Mouse (Mus musculus): ENCODE measurements around the gene Gpm6b.

Gene Gpm6b

DNA sequence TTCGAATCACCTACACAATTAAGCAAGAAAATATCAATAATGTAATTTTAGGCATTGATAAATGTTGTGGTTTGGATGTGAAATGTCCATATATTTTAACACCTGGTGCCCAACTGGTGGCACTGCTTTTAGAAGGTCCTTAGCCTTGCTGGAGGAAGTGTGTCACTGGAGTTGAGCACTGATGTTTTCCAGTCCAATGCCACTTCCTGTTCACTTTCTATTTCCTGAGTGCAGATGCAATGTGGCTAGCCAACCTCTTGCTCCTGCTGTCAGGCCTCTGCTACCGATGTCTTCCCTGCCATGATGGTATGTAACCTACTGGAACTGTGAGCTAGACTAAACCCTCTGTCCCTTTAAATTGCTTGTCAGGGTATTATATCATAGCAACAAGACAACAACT is 65.6 kb downstream of the Gpm6b start:
- DNase-seq (ENCODE audit: low read depth): no peak

- no peak for DNase-seq (ENCODE audit: low read depth)
Observed at GRCm38 (mm10) chrX:166307437-166308222, 68.9 kb downstream of the Gpm6b start.

DNA sequence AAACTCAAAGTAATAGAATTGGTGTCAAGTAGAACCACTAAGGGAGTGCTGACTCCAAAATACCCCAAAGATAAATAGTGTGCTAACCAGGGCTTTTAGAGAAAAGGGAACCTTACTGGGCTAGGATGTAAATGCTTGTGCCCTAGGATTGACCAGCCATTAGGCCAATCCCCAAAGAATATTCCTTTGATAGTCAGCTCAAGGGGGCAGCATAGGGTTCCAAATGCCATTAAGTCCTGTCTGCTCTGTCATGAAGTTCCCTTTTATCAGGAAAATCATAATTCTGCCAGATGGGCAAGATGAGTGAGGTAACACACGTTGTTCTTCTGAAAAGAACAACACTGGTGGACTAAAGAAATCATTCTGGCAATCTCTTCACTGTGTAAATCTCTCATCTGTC is 70.1 kb downstream of the Gpm6b start:
- no peak for DNase-seq (ENCODE audit: low read depth)

DNA sequence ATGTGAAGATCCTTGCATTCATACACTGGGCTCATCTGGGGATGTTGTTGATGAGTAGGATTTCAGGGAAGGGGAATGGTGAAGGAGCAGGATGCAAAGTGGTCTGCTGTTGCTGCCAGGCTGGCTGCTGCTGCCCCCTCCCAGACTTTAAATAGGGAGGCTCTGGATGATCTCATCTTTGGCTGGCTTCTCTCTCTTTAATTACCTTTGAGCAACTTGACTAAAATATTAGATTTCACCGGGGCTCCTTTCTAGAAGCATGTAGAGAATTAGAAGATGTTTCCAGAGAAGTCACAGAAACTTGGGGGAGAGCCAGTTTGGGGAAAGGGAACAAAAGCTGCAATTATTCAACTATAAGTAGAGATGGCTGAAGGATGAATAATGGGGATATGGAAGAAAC is 76.5 kb downstream of the Gpm6b start:
- DNase-seq (ENCODE audit: low read depth): no peak

GRCm38 (mm10) chrX:166316552-166317375 is 78.1 kb downstream of the Gpm6b start:
- DNase-seq (ENCODE audit: low read depth): peak; percentile 82

DNA sequence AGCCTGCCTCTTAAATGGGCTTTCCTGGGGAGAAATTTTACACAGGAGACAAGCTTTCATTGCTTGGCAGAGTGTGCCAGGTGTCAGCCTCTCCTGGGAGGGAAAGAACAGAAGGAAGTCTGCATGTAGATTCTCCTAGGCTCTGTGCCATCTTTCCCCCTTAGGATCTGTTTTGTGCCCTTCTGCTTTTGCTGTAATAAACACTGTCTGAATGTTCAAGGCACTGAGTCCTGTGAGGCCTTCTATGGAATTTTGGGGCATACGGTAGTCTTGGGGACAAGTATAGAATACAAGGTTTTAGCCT is 78.6 kb downstream of the Gpm6b start:
- DNase-seq (ENCODE audit: low read depth): no peak

DNA sequence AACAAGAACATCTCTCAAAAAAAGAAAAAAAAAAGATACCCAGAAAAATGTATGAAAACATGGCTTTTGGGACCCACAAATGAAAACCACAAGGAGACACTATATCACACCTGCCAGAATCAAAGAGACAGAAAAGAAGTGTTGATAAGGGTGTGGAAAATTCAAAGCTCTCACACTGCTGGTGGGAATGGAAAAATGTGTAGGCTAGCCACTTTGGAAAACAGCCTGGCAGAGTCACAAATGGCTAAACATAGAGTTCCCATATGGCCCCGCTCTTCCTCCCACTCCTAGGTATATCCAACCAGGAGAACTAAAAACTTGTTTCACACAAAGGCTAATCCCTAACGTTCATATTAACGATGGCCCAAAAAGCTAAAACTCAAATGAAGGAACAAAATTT is 84.5 kb downstream of the Gpm6b start:
- no peak for DNase-seq (ENCODE audit: low read depth)

DNA sequence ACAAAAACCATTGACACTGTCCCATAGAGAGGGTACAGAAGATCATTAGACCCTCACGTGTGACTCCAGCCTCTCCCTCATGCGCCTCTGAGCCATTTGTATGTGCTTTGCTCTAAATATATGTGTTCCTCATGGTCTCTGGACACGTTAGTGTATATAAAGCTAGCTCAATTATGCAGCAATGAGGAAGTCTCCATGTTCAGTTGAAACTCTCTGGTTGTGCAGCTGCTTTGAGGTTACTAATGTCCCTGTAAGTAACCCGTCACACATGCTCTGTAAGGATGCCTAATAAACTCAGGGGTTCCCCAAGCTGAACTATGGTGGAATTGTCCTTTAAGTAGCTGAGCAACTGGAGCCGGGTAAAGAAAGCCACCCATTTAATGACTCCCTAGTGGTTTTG is 88.9 kb downstream of the Gpm6b start:
- DNase-seq (ENCODE audit: low read depth): no peak

DNA sequence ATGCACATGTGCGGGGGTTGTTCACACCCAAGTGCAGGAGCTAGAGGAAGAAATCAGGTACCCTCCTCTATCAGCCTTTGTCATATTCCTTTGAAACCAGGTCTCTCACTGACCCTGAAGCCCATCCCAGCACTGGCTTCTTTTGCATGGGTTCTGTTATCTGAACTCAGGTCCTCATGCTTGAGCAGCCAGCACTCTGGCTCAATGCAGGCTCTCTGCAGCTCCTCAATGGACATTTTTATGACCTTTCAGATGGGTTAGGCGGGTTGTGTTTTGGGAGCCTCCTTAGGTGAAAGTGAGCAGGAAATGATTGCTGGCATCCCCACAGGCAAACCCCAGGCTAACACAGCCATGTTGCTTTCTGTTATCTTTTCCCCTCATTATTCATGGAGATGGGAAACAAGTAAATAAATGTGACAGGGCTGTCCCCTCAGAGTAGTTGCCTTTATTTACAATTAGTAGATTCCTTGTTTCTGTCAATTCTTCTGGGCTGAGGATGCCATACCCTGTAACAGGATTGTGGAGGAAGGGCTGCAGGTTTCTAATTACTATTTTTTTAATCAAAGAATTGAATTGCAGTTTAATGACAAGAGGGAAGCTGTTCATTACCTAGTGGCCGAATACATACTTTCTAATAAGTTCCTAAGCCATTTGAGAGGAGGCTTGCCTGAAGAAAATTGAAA is 89.6 kb downstream of the Gpm6b start:
- no peak for DNase-seq (ENCODE audit: low read depth)

GRCm38 (mm10) chrX:166328904-166329451 is 90.3 kb downstream of the Gpm6b start:
- no peak for DNase-seq (ENCODE audit: low read depth)

- DNase-seq (ENCODE audit: low read depth): no peak
Observed at GRCm38 (mm10) chrX:166334516-166335136, 95.9 kb downstream of the Gpm6b start.

- DNase-seq (ENCODE audit: low read depth): no peak
Observed at GRCm38 (mm10) chrX:166338353-166338752, 99.6 kb downstream of the Gpm6b start.

DNA sequence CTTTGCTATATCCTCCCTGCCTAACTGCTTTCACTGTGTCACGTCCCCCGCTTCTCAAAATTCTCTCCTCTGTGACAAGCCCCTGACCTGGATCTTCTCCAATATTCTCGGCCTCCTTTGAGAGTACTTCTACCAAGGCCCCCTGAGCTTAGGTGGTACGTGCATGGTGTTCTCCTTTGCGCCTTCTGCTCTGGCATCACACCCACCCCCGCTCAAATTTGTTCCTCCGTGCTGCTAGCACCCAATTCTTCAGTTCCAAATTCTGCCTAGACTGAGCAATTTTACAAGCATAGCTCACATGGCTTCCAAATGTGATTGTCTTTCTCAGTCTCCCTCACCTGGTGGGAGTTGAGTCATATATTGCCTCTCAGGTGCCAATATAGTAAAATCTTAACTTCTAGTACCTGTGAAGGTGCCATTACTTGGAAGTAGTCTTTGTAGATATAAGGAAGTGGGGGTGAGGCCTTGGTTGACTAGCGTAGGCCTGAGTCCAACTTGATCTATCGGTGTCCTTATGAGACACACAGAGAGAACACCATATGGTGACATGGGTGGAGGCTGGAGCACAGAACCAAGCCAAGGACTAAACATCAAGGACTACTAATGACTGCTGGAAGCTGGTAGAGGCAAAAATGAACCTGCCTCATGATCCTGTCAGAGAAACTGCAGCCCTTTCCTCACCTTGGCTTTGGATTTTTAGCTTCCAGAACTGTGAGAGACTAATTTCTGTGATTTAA is 100.2 kb downstream of the Gpm6b start:
- DNase-seq (ENCODE audit: low read depth): no peak

GRCm38 (mm10) chrX:166339911-166340310 is 101.2 kb downstream of the Gpm6b start:
- no peak for DNase-seq (ENCODE audit: low read depth)

DNA sequence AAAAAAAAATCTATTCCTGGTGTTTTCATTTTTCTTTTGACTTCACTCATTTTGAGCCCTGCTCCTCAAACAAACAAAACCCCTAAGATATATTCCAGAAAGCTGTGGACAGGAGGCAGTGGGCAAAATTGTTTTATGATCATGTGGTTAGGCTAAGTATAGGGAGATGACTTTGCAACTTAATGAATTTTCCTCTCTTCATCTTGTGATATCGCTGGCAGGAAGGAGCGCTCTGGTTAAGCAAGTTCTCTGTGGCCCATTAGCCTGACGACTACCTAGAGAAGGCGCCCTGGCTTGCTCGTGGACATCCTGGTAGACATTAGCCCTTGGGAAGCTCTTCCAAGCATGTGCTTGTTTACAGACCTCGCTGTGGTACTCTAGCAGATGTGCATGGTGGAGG is 103.1 kb downstream of the Gpm6b start:
- DNase-seq (ENCODE audit: low read depth): no peak

DNA sequence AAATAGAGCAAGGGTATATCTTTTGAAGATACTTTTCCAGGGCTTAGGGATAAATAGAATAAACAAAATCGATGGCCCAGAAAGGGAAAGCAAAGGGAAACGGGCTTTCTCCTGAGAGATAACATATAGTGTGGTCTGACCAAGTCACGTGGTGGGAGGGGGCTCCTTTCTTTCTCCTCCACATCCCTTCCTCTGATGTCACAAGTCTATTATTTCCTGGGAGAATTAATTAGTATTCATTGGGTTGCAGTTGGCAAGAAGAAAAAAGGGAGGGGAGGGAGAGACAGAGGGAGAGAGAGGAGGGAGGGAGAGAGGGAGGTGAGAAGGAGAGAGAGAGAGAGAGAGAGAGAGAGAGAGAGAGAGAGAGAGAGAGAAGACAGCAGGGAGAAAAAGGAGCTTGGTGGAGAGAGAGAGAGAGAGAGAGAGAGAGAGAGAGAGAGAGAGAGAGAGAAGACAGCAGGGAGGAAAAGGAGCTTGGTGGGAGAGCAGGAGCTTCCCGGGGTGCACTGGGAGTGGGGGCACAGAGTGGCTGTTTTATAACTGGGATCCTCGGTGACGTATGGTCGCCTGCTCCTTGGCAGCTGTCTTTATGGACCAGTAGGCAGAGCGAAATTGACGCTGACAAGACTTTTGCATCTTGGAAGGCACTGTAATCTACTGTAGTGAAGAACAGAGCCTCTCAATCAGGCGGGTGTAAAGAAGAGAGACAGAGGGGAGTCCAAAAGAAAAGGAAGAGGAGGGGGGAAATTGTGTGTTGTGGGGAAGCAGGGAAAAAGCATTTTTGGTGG is 105.7 kb downstream of the Gpm6b start:
- no peak for DNase-seq (ENCODE audit: low read depth)

DNA sequence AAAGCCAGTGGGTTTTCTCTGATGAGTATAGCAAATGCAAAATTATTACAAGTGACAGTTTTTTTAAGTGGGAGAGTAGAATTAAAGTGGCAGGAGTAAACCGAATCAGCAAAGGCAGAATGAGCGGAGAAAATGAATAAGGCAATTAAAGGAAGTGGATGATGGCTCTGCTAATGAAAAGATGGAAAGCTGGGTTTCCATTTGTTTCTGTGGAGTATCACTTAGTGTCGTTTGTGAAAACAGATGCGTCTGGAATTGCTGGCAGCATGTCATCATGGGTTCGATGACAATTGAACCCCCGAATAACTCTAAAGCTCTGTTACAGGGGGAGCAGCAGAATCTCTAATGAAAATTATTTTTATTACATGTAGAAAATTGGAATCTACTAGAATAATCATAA is 109.4 kb downstream of the Gpm6b start:
- no peak for DNase-seq (ENCODE audit: low read depth)

DNA sequence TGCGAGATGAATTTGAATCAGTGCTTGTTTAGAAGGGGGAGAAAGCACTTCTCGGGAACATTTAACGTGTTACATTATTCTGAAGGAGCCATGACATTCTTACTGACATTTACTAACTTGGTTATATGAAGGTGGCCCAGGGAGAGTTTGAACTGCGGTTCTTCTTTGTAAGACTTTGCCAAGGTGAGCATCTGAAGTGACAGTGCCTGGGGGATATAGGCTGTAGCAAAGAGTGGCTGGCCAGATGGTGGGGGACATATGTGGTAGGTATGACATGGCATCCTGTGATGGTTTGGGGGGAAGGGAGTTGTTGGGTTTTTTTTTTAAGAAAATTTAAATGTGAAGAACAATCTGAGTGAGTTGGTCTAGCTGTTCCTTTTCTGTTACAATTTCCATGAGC is 109.9 kb downstream of the Gpm6b start:
- no peak for DNase-seq (ENCODE audit: low read depth)

DNA sequence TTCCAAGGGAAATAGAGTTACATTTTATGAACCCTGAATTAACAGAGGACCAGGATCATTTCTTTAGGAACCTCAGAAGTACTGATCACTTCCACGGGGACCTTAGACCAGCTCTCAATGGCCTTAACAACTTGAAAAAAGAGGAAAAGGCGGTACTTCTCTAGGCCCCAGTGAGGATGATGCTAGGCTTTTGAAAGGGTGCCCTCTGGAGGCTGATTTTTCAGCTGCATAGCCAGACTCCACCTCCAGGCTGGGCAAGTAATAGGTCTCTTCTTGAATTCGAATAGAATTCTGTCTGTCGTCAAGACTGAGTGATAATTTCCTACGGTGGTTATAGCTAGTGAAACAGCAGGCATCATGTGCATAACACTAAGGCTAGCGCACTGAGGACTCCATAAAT is 113.1 kb downstream of the Gpm6b start:
- DNase-seq (ENCODE audit: low read depth): no peak

- DNase-seq (ENCODE audit: low read depth): no peak
Observed at GRCm38 (mm10) chrX:166353412-166353811, 114.7 kb downstream of the Gpm6b start.

- DNase-seq (ENCODE audit: low read depth): no peak
Observed at GRCm38 (mm10) chrX:166354913-166355312, 116.2 kb downstream of the Gpm6b start.
